In the genomic region with DNA sequence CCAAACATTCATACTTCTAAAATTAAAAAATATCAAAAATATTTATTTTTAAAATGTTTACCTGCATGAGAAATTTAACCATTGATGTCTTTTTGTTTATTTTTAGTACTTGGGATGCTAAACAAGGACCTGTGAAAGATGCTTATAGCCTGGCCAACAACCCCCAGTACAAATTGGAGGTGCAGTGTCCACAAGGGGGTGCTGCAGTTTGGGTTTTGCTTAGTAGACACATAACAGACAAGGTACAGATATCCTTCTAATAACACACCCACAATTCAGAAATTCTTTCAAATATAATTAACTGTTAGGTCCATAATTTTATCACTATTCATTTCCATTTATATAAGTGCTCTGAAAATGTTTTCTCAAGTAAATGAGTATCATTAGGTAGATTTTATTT, we compare ENCODE assay signal across 9 mouse cellular contexts. TPM values are rescaled to one million over a fixed set of nuclear protein-coding genes. Genes with fewer than 3 reads are reported as not detected.
DNase-seq lines count a peak whose midpoint lies in the region; ATAC-seq and TF ChIP-seq lines count a peak whose summit lies in the region.
"Had no signal": no experiment of that assay in that cellular context is flagged by ENCODE, and none has a peak within 500 bp of the region (broad histone marks: within the 10 kb centered on the region; RNA-seq: fewer than 3 reads in every experiment).

No protein-coding gene starts in this region.

- no peaks in the 10 kb centered on the region for H3K27me3 ChIP-seq in kidney, embryonic 14.5 days (ENCODE audit: control insufficient read depth, insufficient read depth, low read length)
- H3K27me3 ChIP-seq: liver, embryonic 15.5 days had no signal

- peak; percentile 64 for TF ChIP-seq CTCF in cortical plate, adult 2 months (IDR thresholded peaks at IDR 0.05; ENCODE audit: extremely low read depth, insufficient read depth, low read length)

- H3K9me3 ChIP-seq in kidney, embryonic 14.5 days (ENCODE audit: control insufficient read depth, low read length), result no peaks in the 10 kb centered on the region
- H3K9me3 ChIP-seq: liver, embryonic 15.5 days had no signal

- no peak overlapping the region for H3K9ac ChIP-seq in kidney, embryonic 14.5 days (ENCODE audit: low read depth, low read length)
- H3K9ac ChIP-seq: liver, embryonic 15.5 days had no signal

- no peak for TF ChIP-seq POLR2A in cortical plate, adult 2 months (IDR thresholded peaks at IDR 0.05; ENCODE audit: extremely low read depth, insufficient read depth, low read length)

- no peaks in the 10 kb centered on the region for H3K4me1 ChIP-seq in kidney, embryonic 14.5 days (ENCODE audit: control insufficient read depth, insufficient read depth, low read length)
- no peaks in the 10 kb centered on the region; the same call in 1 of the 2 replicates for H3K4me1 ChIP-seq in cortical plate, adult 2 months (ENCODE audit: control insufficient read depth, insufficient read depth, low read length)

- H3K4me2 ChIP-seq in kidney, embryonic 14.5 days (replicated peaks; ENCODE audit: low read depth, low read length), result no peak overlapping the region
- H3K4me2 ChIP-seq: liver, embryonic 15.5 days had no signal

- no peak for ATAC-seq in kidney, embryonic 14.5 days (ENCODE audit: low FRiP score, low TSS enrichment)
- ATAC-seq in megakaryocyte-erythroid progenitor cell, adult 5-6 weeks (replicated peaks; ENCODE audit: low FRiP score, low TSS enrichment, poor library complexity, severe bottlenecking), result no peak

- H3K36me3 ChIP-seq in kidney, embryonic 14.5 days (ENCODE audit: control insufficient read depth, insufficient read depth, low read length), result peaks cover 74% of the 10 kb centered on the region

- DNase-seq in kidney, adult 11 months, result peak; percentile 47
- peak; percentile 66 to 84 for DNase-seq in CD8-positive naive resting alpha-beta T cell, adult 2 months (ENCODE audit: low read depth in 2 of 2, low spot score in 2 of 2)
- peak; percentile 76 for DNase-seq in adipocyte (ENCODE audit: low spot score)
- peak; percentile 68 to 90 for DNase-seq in kidney, postnatal 36 days
- peak; percentile 85 for DNase-seq in naive thymus-derived CD4-positive, alpha-beta T cell, adult 2 months (ENCODE audit: low read depth)

- H3K27ac ChIP-seq in kidney, embryonic 14.5 days (ENCODE audit: low read depth, low read length), result no peak overlapping the region
- no peak overlapping the region for H3K27ac ChIP-seq in cortical plate, adult 2 months (ENCODE audit: insufficient read depth, low read length)
- H3K27ac ChIP-seq: liver, embryonic 15.5 days had no signal

- no peak overlapping the region for H3K4me3 ChIP-seq in kidney, embryonic 14.5 days (ENCODE audit: low read length)
- H3K4me3 ChIP-seq in cortical plate, adult 2 months (ENCODE audit: insufficient read depth, low read length), result no peak overlapping the region
- H3K4me3 ChIP-seq: liver, embryonic 15.5 days had no signal

RNA-seq across cellular contexts. Expression of a gene that starts 28.9 kb away (rescaled TPM):
- polyA plus RNA-seq in kidney, embryonic 14.5 days (2014; fragmentation: Nextera tagmentation; extraction: Ambion mirVana), result 27.4 and 49.8 TPM in 2 replicates
- 31.2 and 32.4 TPM in 2 replicates for polyA plus RNA-seq in cortical plate, adult 2 months (2012; rRNA removed)
- 36.1 and 45.5 TPM in 2 replicates for total RNA-seq in megakaryocyte-erythroid progenitor cell, adult 5-6 weeks (2014; fragmentation: Nextera tagmentation)
- total RNA-seq in megakaryocyte-erythroid progenitor cell, adult 5-6 weeks (2017), result 64.5 and 81.7 TPM in 2 replicates

RNA-seq across cellular contexts. Expression of a gene that starts 41.7 kb away (rescaled TPM):
- 5.5 and 9.0 TPM in 2 replicates for polyA plus RNA-seq in kidney, embryonic 14.5 days (2014; fragmentation: Nextera tagmentation; extraction: Ambion mirVana)
- polyA plus RNA-seq in cortical plate, adult 2 months (2012; rRNA removed), result 6.0 and 6.5 TPM in 2 replicates
- total RNA-seq in megakaryocyte-erythroid progenitor cell, adult 5-6 weeks (2014; fragmentation: Nextera tagmentation), result 0.59 TPM in 1 of 2 replicates, not detected in the other
- 0.04 TPM in 1 of 2 replicates, not detected in the other for total RNA-seq in megakaryocyte-erythroid progenitor cell, adult 5-6 weeks (2017)
